Mouse (Mus musculus): ENCODE results near the gene B3galt5. TPM values are rescaled to one million over a fixed set of nuclear protein-coding genes. Genes with fewer than 3 reads are reported as not detected.
A peak's percentile ranks its signal among the peaks of the same experiment; 100 is the strongest.

B3galt5 gene
- total RNA-seq, 2 experiments from 2014 or later, result not detected

DNA sequence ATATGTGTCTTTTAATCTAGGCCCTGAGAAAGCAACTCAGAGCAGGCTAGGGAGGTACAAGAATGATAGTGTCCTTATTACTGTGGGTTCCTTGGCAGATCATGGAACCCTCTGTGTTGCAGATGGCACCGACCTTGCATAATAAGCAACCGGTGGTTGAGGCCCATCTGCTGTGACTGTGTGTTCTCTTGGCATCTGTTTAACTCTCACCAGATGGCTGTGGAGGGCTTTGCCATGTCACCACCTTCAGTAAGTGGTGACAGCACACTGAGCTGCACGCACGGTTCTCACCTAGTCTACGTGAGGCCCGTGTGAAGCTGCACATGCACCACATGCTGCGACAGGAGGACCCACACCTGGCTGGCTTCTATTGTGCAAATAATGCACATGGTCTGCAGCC is 14.0 kb downstream of the B3galt5 start:
- intact Hi-C loops (cut with DNase I), result no loop called here
- DNase-seq, result no peak

DNA sequence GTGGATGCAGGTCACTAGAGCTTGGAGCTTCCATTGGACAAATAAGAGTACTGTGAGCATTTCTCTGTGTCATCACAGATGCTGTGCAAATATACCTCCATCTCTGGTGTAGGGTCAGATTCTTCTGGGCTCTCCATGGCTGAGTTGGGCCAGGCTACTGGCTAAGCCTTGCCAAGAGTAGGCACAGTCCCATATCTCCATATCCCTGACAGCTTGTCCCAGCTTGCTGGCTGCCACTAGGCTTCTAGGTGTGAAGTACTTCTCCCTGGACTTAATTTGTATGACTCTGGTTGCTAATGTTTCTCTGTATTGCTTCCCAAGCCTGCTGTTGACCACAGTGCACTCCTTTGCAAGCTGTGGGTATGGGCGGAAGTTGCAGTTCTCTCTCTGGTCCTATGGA is 16.5 kb downstream of the B3galt5 start:
- intact Hi-C loops (cut with DNase I), result no loop called here
- DNase-seq, result no peak

DNA sequence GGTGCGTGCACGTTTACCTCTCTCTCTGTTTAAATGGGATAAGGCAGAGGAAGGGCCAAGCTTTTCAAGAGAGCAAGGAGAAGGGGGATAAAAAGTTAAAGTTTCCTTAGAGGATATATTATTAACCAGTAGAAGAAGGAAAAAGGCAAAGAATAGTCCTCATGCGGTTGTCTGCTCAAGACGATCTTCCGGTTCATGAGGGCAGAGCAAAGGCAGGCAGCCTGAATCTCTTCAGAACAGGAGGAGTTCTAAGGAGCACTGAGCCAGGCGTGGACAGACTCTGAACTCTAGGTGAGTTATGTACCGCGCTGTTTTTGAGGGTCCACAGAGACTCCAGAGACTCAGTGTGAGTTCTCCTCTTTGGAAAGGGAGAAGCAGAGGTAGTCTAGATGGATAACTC is 22.8 kb downstream of the B3galt5 start:
- intact Hi-C loops (cut with DNase I), result no loop called here

DNA sequence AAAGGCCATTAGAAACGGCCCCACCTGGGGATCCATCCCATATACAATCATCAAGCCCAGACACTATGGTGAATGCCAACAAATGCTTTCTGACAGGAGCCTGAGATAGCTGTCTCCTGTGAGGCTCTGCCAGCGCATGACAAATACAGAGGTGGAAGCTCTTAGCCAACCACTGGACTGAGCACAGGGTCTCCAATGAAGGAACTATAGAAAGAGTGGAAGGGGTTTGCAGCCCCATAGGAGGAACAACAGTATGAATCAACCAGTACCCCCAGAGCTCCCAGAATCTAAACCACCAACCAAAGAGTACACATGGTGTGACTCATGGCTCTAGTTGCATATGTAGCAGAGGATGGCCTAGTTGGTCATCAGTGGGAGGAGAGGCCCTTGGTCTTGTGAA is 36.1 kb downstream of the B3galt5 start:
- no peak for DNase-seq
- intact Hi-C loops (cut with DNase I), result no loop called here

More for the DNA sequence above, 22.8 kb downstream of the B3galt5 start:
- no peak for DNase-seq

DNA sequence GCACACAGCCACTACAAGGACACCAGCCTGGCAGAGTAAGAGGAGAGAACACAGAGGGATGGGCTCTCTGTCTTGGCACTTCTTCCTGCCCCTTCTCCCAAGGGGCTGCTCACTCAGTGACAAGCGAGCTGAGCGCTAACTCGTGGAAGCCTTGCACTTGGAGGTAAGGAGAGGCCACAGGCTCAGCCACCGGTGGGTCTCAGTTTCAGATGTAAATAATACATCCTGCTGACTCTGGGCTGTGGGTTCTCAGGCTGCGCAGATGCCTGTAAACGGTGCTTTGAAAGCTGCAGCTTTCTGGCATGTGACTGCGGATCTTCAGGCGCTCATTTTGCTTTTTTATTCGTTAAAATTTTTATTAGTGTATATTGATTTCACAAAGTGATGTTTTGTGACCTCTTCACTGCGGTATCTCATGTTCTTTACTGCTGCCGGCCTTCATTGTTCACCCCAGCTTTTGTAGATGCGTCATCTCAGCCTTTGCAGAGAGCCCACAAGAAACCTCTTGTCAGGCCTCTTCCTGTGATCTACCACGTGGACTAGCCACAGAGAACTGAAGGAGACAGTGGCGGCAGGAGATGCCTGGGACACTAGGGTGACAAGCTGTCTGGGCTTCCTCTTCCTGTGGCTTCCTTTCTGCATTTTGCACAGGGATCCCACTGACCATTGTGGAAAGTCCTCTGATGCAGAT is 37.5 kb downstream of the B3galt5 start:
- no peak for DNase-seq
- intact Hi-C loops (cut with DNase I), result no loop called here

DNA sequence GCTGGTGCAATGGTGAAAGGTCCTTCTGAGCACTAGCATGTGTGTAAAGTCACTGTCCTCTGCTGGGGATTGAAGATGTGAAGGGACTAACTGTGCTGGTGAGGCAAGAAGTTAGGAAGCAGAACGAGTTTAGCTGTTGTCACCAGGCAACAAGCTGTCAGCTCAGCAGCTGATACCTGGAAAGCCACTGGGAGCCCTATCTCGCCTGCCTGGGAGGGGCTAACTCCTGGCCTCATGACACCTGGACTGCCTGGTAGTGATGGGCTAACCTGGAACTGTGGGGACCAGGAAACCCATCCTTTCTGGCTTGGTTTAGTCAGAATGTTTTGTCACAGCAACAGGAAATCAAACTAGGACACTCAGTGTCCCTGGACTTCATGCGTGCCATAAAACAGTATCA is 41.0 kb downstream of the B3galt5 start:
- intact Hi-C loops (cut with DNase I), result no loop called here
- no peak for DNase-seq

DNA sequence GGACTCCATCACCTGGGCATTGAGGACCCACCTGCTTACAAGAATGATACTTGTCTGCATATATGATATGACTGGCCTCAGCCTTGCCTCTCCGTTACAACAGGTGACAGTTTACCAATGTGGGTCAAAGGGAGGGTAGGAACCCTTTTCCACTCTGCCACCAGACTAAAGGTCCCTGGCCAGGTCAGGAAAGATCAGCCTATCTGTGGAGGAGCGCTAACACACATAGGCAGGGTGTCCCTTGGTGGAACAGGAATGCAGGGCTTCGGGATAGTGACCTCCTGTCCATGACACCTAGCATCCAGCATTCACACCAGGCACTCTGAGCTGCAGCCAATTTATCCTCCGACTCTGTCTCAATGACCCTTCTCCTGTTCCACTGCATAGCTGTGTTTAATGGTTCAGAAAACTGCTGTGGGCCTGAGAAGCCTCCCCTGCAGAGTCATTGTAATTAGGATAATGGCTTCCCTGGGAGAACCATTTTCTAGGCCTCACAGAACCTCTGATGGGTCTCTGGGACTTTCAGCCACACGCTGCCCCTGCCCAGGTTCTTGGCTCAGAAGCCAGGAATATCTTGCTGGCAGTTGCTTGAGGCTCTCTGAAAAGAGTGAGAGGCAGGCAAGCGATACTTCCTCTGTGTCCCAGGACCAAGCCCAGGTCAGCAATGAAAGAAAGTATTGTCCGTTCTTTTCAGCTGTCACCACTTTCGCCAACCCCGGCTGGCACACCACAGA is 43.1 kb downstream of the B3galt5 start:
- no peak for DNase-seq
- intact Hi-C loops (cut with DNase I), result no loop called here

DNA sequence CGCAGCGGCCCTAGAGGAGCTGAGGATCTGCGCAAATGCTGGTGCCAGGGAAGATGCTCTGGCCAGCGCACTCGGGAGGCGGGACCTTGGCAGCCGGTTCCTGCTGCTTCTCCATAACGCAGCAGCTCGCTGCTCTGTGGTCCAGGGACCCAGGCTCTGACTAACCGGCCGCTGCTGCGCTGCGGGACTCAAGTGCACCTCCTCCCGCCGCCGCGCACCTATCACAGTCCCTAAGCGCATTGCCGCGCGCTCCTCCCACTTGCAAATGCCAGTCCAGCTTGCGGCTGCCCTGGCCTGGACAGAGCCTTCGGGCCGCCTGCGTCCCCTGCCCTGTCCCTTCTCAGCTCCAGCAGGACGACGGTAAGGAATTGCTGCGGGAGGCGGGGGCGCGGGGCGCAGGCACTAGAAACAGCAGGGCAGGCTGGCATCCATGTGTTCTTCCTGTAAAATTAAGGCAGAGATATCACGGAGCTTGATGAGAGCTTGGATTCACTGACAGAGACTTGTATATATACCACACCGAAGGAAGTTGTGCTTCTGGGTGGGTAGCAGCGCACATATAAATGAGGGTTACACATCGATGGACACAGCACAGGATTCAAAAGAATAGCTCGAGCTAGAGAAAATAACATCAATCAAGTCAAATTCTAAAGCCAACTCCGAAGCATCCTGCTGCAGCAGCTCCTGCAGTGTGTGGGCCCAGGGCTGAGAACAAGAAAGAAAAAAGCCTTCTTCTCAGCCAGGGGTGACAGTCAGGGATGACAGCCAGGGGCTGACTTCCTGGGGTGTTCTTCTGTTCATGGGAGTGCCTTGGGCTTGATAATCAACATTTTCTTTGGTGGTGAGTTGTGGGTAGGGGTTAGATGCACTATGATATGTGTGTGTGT is 45.4 kb downstream of the B3galt5 start:
- DNase-seq, result peak; percentile 2 to 10
- intact Hi-C loops (cut with DNase I), result no loop called here

DNA sequence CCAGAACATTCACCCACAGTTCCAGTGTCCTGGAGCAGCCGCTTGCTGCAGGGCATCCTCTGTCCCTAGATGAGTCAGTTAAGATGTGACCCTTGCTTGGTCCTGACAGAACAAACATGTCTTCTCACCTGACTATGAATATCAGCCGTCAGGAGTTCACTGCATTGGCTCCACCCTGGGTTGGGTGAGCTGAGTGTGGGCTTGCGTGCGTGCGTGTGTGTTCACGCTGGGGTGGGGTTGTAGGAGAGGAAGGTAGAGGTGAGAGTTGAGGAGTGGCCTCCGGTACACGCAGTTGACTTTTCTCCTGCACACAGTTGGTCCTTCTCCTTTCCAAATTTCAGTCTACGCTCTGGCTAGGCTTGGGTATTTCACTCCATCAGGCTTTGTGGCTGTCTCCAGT is 47.0 kb downstream of the B3galt5 start:
- no peak for DNase-seq
- intact Hi-C loops (cut with DNase I), result no loop called here

DNA sequence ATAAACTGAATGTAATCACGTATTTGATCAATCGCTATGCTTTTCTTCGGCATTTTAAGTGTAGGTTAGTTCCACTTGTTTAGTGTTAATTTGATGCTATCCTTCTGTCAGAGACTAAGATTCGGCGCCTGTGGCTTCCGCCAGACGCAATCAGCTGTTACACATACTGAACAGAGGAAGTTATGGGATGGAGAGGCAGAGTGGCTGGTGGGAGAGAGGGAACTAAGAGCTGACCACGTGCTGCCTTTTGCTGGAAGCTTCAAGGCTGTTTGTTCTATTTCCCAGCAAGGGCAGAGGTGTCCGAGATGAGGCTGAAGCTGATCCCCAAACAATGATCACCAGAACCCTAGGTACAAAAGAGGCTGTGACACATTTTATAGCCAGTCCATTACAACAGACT is 56.3 kb downstream of the B3galt5 start:
- intact Hi-C loops (cut with DNase I), result no loop called here
- no peak for DNase-seq

DNA sequence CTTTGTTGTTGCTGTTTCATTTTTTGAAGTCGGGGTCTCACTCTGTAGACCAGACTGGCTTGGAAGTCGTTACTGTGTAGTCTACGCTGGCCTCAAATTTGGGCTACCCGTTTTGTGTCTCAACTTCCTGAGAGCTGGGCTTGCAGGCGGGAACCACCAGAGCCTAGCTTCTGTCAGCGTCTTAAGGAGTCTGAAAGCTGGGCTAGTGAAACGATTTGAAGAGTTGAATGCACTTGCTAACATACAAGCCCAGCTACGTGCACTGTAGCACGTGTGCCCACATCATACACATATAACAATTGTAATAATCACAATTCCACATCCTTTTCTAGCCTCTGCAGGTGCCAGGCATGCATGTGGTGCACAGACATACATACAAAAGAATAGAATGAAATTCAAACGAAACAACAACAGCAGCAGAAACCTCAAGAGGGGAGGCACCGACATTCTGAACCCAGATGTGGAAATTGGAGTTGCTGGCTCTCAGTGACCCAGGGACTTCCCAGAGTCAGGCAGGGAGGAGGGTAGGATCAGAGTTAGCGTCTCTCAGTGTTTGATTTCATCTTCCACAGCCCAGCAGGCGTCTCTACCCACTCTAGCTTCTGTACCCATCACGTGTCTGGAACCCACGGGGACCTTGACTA is 57.1 kb downstream of the B3galt5 start:
- intact Hi-C loops (cut with DNase I), result no loop called here
- no peak for DNase-seq

DNA sequence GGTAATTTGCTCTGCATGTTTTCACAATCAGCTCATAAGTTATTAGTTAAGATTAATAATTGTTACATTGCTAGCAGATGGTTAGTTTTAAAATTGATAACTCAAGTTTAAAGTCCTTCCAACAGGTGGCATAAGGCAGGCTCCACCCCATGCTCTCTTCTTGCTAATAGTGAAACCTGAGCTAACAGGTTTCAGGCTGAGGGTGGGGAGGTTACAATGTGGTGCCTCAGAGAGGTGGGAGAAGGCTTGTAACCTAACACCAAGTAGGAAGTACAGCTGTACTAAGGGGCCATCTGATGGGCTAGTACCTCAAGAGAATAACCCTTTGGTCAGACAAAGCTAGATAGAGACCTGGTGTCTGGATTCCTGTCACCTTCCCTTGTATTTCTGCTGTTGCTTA is 62.5 kb downstream of the B3galt5 start:
- intact Hi-C loops (cut with DNase I), result no loop called here
- no peak for DNase-seq

DNA sequence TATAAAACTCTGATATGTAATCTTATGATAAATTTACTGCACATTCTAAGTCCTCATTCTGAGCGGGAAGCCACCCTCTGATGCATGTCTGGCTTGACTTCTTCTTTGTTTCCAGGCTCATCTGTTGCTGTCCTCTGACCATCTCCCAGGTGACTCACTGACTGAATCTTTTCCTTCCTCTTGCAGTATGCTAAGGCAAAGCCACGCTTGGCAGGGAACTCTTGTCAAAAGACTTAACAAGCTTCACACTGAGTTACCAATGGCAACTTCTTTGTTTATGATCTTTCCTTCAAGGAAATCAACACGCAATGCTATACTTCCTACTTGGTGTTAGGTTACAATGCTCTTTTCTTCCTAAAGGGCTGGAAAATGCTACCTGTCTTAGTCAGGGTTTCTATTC is 63.0 kb downstream of the B3galt5 start:
- no peak for DNase-seq
- intact Hi-C loops (cut with DNase I), result no loop called here

DNA sequence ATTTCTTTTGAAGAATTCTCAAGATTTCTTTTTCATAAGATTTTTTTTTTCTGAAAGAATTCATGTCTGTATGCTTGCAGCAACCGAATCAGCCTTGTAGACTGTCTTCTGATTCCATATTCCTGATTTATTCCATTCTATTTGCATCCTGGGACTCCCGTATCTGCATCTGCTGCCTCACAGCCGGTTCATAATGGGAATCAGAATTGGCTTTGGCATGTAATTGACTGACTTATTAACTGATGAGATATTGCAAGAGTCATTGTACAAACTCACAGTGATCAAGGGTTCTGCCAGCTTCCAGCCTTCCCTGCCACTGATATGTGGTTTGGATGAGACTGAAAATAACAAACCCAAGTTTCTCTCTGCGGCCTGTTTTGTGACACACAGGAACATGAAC is 67.8 kb downstream of the B3galt5 start:
- no peak for DNase-seq
- intact Hi-C loops (cut with DNase I), result no loop called here

DNA sequence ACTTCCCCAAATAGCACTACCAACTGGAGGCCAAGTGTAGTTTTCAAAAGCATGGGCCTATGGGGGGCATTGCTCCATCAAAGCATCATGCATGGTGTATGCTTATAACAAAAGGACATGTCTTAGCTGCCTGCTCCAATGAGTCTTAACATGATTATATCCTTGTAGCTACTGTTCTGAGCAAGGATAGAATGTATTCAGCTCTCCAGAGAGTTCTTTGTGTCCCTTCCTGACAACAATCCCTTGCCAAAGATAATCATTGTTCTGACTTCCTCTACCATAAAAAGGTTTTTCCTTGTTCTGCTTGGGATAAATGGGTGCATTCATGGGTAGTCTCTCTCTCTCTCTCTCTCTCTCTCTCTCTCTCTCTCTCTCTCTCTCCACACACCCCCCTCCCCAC is 68.8 kb downstream of the B3galt5 start:
- DNase-seq, result no peak
- intact Hi-C loops (cut with DNase I), result no loop called here

DNA sequence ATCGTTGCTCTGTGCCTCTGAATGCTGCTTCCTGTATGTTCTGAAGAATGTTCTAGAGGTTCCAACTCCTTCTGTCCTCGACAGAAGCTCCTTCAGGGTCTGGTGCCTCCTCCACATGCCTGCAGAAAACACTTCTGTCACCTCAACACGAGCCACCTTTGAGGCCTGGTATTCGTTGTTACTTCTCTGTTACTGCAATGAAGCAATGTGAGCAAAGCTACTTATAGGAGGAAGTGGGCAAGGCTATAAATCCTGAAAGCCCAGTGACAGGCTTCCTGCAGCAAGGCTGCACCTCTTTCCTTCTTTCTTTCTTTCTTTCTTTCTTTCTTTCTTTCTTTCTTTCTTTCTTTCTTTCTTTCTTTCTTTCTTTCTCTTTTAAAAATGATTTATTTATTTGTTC is 71.3 kb downstream of the B3galt5 start:
- no peak for DNase-seq
- intact Hi-C loops (cut with DNase I), result no loop called here

DNA sequence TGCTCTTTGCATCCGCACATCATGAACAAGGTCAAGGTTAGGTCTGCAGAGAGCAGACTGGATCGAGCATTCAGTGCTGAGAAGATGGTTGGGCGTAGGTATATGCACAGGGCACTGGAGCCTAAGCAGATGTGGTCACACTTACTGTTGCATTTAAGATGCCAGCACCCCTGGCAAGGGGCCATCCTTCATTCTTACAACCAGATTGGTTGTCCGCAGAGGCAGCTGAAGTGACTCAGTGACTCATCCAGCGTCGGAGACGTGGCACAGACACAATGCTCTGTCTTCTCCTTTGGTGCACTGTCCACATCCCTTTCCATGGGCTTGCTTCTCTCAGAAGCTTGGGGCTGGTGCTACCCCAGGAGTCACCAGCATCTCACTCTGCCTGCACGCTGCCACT is 82.2 kb downstream of the B3galt5 start:
- intact Hi-C loops (cut with DNase I), result no loop called here
- no peak for DNase-seq

DNA sequence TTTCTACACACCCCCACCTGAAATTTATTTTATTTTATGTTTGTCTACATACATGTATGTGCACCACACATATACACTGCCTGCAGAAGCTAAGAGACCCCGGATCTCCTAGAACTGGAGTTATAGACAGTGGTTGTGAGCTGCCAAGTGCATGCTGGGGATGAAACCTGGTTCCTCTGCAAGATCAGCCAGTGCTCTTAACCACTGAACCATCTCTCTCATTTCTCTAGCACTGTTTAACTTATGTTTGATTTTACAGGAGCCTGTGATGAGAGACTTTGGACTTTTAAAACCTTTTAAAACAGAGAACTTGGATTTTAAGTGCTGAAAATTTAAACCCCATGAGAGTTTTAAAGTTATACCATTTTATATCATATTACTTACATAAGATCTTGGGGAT is 87.1 kb downstream of the B3galt5 start:
- no peak for DNase-seq
- intact Hi-C loops (cut with DNase I), result no loop called here

DNA sequence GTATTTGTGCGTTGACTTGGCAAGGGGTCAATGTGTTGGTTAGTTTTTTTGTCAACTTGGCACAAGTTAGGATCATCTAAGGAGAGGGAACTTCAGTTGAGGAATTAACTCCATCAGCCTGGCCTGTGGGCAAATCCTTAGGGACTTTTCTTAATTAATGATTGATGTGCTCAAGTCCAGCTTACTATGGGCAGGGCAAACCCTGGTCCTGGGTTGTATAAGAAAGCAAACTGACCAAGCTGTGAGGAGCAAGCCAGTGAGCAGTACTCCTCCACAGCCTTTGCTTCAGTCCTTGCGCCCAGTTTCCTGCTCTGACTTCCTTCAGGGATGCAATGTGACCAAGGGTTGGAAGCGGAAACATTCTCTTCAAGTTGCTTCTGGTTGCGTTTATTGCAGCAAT is 87.6 kb downstream of the B3galt5 start:
- intact Hi-C loops (cut with DNase I), result no loop called here
- no peak for DNase-seq

DNA sequence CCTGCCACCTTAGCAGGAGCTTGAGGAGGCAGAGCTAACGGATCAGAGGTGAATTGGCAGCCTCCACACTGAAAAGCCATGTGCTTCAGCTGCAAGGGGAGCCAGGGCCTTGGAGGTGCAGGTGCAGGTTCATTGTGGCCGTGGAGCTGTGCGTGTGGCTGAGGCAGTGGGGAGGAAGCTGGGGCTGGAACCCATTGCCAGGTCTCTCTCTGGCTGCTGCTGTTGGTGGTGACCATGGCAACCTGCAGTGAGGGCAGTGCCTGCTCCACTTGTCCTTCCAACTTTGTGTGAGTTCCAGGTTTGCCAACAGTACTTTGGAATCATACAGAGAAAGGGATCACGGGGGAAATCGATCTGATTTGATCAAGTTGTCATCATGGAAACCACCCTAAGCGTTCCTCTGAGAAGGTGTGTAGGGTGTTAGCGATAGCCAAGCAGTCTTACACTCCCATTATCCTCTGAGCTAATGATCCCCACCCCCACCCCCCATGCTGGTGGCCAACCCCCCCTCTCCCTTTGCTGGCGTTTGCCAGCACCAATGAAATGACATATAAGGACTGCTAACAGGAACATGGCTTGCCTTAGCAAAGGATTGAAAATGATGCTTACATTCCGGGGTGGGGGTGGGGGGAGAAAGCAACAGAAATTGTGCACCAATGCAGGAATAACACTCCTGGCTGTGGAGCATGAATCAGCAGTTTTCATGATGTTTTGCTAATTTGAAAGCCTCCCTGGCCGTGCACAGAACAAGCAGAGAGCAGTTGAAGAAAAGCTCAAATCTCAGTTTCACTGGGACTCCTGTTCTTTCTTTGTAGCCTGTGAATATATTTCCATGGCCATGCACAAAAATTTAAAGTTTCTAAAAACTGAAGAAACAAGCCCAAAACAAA is 90.8 kb downstream of the B3galt5 start:
- intact Hi-C loops (cut with DNase I), result no loop called here
- no peak for DNase-seq
